Mouse (Mus musculus) right cerebral cortex, adult 2 months (tissue): ENCODE measurements at regions not wholly inside any gene's neighbourhood (a gene's known extent, or its start where the extent isn't known, plus 50 kb on each side); places are given as distances from the start of the nearest gene placed in this dataset.
"Not testable (repeated sequence)": the region's sequence is repeated elsewhere in the genome, so short reads cannot be mapped to it uniquely, and the experiment has no call there.

ENCODE experiments used
- DNase-seq, 2 experiments: peaks; one replicate each; pipeline ENCODE4 v3.0.0; 2021 to 2022; ENCODE audit warnings: low spot score in 2 of 2

DNA sequence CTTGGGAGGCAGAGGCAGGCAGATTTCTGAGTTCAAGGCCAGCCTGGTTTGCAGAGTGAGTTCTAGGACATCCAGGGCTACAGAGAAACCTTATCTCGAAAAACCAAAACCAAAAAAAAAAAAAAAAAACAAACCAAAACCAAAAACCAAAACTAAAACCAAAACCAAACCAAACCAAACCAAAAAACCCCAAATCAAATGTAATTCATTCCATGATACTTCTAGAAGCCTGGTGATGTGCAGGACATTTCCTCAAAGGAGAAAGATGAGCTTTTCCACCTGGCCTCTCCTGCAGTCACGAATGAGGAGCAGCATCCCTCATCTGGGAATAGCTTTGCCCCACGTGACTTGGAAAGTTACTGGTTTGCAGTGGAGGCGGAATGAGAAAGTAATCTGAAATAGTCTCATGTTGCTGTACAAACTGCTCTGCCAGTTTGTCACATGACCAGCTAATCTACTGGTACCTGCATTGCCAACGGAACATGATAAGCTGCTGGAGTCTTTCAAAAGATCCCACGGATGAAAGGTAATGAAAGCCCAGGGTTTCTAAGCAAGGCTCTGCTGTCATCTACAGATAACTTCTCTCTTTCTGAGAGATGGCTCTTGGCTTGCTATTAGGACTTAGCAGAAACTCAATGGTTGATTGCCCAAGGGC lies 127.8 kb upstream of the Max start:
- DNase-seq, result peak; percentile 8

DNA sequence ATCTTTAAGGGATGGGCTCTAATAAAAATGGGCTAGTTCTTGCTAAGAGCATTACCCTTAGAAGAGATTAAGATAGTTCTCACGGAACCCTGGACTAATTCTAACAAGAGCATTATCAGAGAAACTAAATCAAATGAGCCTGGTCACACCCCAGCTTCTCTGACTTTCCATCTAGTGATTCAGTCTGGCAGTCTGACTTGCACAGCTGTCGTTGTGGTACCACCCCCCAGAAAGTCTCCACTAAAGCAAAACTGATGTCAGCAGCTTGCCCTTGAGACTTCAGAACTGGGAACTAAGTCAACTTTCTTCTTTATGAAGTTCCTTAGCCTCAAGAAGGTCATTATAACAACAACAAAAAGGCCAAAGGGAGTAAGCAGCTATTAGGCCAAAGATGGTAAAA lies 126.5 kb upstream of the Max start:
- no peak for DNase-seq

DNA sequence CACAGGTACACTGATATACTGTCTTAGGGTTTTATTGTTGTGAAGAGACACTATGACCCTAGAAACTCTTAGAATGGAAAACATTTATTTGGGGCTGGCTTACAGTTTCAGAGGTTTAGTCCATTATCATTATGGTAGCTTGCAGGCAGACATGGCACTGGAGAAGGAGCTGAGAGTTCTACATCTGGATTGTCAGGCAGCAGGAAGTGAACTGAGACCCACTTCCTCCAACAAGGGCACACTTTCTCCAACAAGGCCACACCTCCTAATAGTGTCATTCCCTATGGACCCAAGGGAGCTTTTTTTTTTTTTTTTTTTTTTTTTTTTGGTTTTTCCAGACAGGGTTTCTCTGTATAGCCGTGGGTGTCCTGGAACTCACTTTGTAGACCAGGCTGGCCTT lies 124.9 kb upstream of the Max start:
- not testable (repeated sequence) for DNase-seq

DNA sequence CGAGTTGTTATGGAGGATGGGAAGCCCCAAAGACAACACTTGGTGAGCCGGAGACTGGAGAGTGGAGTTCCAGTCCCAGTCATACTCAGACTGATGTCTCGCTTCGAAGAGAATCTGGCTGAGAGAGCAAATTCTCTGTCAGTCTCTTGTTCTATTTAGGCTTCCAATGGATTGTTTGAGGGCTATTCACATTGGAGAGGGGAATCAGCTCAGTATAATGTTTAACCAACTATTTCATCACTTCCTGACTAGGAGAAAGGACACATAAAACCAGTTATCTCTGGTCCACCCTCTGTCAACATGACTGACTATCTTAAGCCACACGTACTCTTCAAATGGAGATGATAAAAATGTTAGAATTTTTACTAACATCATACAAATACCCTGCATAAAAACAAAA lies 123.9 kb upstream of the Max start:
- DNase-seq, result no peak

DNA sequence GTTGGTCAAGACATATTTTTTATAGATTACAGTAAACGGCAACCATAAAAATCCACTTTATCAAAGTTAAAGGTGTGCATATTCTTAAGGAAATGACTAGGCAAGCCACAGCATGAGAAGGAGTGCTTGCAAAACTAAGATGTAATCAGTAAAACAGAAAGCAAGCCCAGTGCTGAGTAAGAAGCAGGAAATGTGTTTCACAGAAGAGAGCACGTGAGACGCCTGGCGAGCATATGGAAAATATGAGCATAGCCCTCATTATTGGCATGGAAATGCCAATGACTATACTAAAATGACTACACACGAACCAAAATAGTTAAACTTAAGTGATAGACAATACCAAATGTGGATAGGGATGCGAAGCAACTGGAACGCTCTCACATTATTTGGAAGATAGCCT lies 123.2 kb upstream of the Max start:
- no peak for DNase-seq

DNA sequence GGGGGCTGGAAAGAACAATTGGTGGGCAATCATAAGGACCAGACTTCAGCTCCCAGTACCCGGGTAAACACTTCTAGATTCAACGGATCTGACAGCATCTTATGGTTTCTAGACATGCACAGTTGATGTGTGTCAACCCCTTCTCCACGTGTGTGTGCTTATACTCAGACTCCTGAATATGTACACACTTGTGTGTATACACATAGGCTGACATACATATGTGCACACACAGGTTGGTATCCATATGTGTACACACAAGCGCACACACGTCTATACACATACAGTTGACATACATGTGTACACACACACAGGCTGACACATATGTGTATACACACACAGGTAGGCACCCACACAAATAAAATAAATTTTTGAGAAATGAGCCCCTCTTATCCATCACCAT lies 122.7 kb upstream of the Max start:
- no peak for DNase-seq

DNA sequence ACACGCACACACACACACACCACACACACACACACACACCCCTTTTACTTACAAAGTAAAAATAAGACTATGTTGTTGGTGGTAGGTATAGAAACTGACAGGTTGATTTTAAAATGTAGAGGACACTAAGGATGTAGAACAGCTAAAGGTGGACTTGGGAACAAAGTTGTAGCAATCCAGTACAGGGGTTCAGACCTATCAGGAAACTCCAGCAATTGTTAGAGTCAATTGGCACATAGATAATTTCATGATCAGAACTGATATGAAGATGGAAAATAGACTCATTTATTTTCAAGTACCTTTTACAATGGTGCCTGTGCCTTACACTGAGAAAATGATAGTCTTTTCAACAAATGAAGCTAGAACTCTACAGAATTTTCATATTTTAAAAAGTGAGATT lies 122.3 kb upstream of the Max start:
- DNase-seq, result no peak

DNA sequence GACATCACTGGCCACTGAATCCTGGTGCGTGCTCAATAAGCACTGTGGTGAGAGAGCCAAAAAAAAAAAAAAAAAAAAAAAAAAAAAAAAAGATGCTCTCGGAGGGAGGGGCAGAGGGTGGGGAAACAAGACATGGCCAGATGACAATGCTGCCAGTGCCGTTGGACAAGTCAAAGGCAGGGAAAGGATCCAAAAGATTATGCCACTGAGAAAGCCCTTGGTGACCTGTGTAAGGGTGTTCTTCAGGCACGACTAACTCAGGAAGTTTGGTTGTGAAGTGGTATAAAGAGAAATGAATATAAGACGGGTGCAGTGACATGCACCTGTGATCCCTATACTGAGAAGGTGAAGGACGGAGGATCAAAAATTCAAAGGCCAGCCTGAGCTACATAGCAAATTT lies 121.8 kb upstream of the Max start:
- no peak for DNase-seq

DNA sequence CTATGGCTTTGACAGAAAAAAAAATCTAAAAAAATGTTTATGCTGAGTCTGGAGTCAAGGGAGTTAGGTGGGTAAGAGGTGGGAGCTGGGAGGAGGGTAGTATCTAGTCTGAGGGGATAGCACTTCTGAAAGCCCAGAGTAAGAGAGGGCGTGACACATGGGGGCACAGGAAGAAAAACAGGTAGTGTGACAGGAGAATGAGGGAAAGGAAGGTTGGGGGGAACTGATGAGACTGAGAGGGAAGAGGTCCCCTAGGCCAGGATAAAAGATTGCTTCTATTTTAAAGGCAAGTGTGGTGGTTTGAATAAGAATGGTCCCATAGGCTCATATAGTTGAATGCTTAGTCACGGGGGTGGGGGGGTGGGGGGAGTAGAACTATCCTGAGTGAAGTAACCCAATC lies 119.8 kb upstream of the Max start:
- no peak for DNase-seq

DNA sequence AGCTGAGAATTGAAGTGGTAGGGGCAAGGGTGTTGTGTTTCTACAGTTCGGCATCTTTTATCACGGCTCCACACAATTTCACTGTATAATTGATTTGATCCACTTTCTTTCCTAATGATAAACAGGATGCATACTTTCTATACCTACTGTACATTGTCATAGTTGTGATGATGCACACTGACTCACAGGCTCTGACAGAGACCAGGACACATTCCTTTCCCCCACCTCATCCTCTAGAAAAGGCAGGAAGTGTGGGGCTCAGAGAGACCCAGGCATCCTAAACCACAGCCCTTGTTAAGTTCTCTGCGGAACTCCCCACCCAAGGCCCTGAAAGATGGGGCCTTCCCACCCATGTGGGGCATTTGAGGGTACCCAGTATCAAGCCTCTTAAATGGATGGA lies 117.5 kb upstream of the Max start:
- no peak for DNase-seq

DNA sequence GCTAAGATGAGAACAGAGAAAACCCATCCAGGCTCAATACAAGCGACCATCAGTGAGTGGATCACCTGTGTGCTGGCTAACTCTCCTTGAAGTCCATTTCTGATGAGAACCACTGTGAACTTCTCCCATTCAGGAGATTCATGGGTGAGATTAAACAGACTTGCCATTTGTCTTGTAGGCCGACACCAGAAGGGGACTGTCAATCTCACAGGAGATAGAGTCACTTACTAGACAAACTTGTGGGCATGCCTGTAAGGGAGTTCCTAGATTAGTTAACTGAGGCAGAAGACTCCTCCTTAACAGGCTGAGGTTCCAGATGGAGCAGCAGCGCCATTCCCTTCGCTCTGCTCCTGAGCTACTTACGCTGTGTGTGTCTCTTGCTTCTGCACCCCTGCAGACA lies 114.7 kb upstream of the Max start:
- DNase-seq, result no peak

DNA sequence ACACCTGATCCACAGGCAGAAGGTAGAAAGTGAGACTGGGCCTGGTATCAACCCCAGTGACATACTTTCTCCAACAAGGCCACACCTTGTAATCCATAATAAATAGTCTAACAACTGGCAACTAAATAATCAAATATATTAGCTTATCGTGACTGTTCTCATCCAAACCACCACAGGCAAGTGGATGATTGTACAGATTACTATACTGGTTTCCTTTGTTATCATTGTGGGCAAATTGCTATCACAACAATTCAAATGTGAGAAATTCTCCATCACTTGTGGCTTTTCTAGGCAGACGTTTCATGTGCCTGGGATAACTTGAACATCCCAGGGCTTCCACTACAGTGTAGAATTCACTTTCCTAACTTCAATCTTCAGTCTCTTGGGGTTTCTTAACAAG lies 112.6 kb upstream of the Max start:
- DNase-seq, result no peak

DNA sequence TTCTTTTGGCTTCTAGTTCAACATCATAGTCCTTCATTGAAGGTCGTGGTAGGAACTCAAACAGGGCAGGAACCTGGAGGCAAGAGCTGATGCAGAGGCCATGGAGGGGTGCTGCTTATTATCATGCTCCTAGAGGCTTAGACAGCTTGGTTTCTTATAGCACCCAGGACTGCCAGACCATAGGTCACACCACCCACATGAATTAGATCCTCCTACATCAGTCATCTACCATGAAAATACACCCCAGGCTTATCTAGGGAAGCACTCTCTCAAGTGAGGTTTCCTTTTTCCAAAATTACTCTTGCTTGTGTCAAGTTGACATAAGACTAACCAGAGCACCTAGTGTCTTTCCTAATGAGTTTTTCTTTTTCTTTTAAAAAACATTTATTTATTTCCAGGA lies 109.7 kb upstream of the Max start:
- DNase-seq, result no peak

DNA sequence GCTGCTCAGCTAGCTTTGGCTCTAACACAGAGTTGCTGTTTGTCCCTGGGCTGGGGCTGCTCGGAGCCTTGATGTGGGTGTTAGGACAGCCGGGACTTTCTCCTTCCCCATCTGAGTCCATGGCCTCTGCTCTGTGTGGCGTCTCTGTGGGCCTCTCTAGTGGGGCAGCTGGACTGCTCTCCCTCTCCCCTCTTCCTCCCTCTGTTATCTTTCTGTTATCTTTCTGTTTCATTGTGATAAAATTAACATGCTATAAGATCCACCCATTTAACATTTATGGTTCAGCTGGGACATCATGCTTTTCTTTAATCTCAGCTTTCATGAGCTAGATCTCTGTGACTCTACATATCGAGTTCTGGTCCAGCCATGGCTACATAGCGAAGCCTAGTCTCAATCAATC lies 105.9 kb upstream of the Max start:
- DNase-seq, result no peak

DNA sequence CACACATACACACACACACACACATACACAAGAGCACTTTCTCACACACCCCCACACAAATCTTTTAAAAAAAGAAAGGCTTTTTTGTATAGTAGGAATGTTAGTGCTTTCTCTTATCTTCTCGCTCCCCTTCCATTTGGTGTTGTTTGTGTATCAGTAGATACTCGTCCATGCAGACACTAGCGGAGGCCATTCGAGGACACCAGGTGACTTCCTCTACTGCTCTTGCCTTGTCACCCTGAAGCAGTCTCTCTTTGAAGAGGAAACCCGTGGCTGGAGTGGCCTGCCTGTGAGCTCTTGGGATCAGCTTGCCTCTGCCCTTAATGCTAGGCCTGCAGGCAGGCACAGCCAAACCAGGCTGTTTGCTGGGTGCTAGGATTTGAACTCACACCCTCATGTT lies 105.1 kb upstream of the Max start:
- DNase-seq, result no peak

DNA sequence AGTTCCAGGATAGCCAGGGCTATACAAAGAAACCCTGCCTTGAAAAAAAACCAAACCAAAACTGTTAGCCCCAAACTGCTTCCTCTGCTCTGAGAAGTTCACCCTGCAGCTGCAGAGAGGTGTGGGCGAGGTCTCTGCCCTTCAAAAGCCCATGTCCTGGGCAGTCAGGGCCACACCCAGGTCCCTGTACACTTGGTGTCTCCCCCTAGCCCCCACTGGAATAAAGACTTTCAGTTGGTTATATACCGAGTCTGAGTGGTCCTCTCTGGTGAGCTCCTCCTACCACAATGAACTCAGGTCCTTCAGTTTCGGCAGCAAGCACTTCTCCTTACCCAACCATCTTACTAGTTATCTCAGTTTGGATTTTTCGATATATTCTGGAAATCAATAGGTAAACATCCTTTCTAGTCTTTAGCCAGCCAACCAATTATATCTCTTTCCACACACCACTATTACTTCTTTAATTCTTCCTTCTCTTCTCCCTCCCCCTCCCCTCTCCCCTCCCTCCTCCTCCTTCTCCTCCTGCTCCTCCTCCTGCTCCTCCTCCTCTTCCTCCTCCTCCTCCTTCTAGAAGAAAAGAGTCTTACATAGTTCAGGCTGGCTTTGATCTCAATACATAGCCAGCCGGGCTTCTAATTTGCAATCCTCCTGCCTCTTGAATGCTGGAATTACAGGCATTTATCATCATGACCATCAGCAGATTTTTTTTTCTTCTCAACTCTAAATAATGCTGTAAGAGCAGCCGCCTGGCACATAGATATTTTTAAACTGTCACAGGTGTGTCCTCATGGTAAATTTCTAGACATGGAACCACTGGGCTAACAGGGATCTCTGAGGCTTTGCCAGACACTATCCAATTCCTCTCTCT lies 103.9 kb upstream of the Max start:
- DNase-seq, result no peak

DNA sequence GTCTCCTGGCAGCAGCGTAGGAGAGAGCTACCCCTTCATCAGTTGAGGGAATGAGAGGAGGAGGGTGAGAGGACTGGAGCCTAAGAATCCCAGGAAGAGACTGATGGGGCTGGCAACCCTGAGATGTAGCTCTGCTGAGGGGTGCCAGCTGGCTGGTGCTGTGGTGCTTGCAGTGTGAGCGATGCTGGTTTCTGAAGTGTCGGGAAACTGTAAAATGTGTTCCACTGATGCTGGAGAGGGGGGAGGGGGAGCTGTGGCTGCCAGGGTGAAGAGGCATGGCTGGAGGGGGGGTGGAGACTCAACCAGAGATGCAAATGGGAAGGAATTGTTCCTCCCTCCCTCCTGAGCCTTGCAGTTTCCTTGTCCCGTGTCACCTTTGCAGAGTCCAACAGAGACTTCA lies 102.0 kb upstream of the Max start:
- no peak for DNase-seq

DNA sequence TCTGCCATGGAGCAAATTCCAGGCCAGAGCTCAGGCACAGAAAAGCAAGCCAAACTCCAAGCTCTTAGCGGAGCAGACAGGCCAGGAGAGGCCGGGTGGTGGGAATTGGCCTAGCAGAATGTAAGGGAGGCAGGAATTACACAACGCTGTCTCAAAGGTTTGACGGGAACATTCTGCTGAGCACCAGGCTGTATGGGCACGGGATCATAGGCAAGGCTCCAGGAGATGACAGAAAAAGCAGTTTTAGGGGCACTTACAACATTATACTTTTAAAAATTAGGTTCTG lies 99.5 kb upstream of the Max start:
- DNase-seq, result no peak

DNA sequence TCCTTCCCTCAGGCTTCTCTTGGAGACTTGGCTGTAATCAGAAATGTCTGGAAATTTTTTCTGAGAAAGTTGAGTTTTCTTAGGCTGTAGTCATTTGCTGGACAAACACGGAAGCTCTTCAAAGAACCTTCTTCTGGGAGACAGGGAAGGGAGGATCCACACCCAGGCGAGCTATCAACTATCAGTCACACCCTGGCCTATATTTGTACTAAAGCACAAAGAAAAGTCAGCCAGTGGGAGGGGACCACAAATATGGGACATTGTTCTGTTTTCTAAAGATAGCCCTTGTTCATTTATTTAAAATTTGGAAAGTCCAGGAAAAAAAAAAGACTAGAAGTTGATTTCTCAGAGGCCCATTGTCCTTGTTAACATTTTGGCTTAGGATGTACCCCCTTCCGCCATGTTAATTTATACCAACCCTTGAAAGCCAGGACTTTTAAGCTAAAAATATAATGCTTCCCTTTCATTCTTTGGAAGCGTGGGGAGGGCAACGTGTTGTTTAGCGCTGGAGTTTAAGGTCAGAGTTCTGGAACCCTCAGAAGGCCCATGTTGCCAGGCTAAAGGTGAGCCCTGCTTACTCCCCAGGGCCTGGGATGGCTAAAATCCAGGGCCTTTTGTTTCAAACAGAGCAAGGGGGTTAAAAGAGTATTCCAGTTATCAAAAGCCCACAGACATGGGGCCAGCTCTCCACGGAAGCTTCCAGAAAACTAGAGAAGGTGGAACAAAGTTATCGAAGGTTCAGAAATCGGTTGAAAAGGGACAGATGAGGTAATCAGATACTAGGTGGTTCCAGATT lies 99.0 kb upstream of the Max start:
- no peak for DNase-seq

DNA sequence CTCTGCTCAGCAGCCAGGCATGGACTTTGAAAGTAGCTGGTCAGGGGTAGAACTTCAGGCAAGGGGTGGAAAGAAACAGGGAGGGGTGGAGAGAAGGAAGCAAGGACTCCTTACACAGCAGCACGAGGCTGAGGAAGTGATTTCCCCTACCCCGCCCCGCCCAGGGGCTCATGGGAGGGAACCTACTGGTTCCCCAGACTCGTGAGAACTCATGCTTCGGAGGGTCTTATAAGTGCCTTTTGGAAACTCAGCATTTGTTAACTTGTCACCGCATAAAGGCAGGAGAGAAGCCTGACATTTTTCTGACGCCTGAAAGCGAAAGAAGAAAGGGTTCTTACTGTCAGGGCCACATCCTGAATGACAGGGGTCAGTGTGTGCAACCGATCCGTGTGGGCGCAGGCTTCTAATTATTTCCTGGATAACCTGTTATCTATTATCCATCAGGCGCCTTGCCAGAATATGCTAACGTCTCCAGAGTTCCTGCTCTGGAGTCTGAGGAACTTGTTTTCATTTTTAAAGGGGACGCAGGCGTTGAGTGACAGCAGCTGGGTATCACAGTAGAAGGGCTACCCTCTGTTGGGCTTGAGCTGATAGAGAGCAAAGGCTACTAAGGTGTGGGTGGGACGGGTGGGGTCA lies 98.2 kb upstream of the Max start:
- no peak for DNase-seq

DNA sequence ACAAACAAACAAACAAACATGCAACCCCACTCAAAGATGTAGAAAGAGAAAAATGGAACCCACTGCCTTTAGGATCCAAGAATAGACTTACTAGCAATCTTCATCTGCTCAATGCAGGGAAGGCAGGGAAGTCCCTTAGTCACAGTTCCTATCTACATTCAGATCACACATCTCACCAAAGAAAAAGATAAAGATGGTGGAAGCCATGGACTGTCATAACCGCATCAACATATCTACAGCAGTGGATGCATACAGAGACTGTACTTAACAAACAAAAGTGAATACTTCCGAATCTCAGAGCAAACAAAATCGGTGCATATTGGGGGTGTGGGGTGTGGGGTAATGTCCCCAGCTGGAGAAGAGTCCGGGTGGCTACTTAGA lies 97.7 kb upstream of the Max start:
- no peak for DNase-seq

DNA sequence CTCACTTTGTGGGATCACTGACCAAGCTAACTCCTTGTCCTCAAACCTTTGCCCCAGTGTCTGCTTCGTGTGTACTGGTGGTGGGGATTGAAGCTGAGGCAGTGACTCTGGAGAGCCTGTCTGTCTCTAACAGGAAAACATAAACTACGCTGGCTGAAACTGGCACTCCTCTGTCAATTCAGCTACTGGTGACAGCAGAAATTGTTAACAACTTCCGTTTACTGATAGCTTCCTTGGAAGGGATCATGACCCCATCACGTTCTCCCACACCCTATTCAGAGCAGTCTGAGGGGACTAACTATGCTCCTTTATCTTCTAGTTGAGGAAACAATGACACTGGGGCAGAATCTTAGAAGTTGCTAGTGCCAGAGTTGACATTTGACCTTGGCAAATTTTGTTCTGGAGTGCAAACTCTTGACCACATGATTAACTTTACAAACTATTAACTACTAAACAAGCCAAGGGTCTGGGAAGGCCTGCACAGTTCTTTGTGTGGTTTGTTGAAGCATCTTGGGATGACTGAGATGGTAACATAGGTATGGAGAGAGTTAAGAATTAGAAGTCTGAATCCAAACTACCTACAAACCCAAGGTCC lies 96.7 kb upstream of the Max start:
- no peak for DNase-seq
